Mouse (Mus musculus) embryonic facial prominence, embryonic 10.5 days (tissue): ENCODE measurements at regions not wholly inside any gene's neighbourhood (a gene's known extent, or its start where the extent isn't known, plus 50 kb on each side); places are given as distances from the start of the nearest gene placed in this dataset.

Experiments
- DNase-seq: peaks from one replicate; pipeline ENCODE4 v3.0.0-alpha.2; 2017; ENCODE audit warnings: low spot score
- H3K27ac ChIP-seq: fragments of 300-500 bp; sonication (generic); replicated peaks from 2 replicates; pipeline ENCODE4 v1.5.1; 2016; ENCODE audit warnings: mild to moderate bottlenecking
- H3K27me3 ChIP-seq: fragments of 300-500 bp; sonication (generic); replicated peaks from 2 replicates; pipeline ENCODE4 v1.6.1; 2016; ENCODE audit warnings: low read depth, mild to moderate bottlenecking; ENCODE audit not compliant: poor library complexity, severe bottlenecking
- H3K36me3 ChIP-seq: fragments of 300-500 bp; sonication (generic); replicated peaks from 2 replicates; pipeline ENCODE4 v1.6.1; 2016; ENCODE audit warnings: mild to moderate bottlenecking, moderate library complexity
- H3K4me1 ChIP-seq: fragments of 300-500 bp; sonication (generic); 2 replicates; pipeline ENCODE4 v1.6.1; 2016
- H3K4me3 ChIP-seq: fragments of 300-500 bp; sonication (generic); 2 replicates; pipeline ENCODE4 v1.5.1; 2016; ENCODE audit warnings: mild to moderate bottlenecking, moderate library complexity
- H3K9me3 ChIP-seq: fragments of 300-500 bp; sonication (generic); 2 replicates; pipeline ENCODE4 v1.6.1; 2016; ENCODE audit warnings: mild to moderate bottlenecking
- WGBS: fragments of 180-500 bp; shearing (Covaris S2); methylation state at CpG from one replicate; pipeline ENCODE4 v1.1.7; 2016; 5-methylcytosine and 5-hydroxymethylcytosine counted together

- WGBS, result 82% methylated on average over 3 of the region's 3 CpGs
- no peaks in the 10 kb centered on the region for H3K4me1 ChIP-seq
- H3K36me3 ChIP-seq, result no peaks in the 10 kb centered on the region
- H3K27me3 ChIP-seq, result no peaks in the 10 kb centered on the region
- H3K27ac ChIP-seq, result no peak overlapping the region
- no peak for DNase-seq
- H3K9me3 ChIP-seq, result no peaks in the 10 kb centered on the region
- no peak overlapping the region for H3K4me3 ChIP-seq
Observed at GRCm38 (mm10) chr5:52046704-52047103, 143.6 kb downstream of the Dhx15 start.

- H3K36me3 ChIP-seq, result no peaks in the 10 kb centered on the region
- no peak for DNase-seq
- 87% methylated on average over 3 of the region's 3 CpGs for WGBS
- no peaks in the 10 kb centered on the region for H3K9me3 ChIP-seq
- H3K4me1 ChIP-seq, result no peaks in the 10 kb centered on the region
- no peak overlapping the region for H3K4me3 ChIP-seq
- H3K27me3 ChIP-seq, result no peaks in the 10 kb centered on the region
- no peak overlapping the region for H3K27ac ChIP-seq
Observed at GRCm38 (mm10) chr5:52044101-52044500, 146.2 kb downstream of the Dhx15 start.

- H3K4me3 ChIP-seq, result no peak overlapping the region
- no peaks in the 10 kb centered on the region for H3K9me3 ChIP-seq
- no peaks in the 10 kb centered on the region for H3K36me3 ChIP-seq
- H3K27ac ChIP-seq, result no peak overlapping the region
- no peaks in the 10 kb centered on the region for H3K4me1 ChIP-seq
- WGBS, result 90% methylated on average over 3 of the region's 3 CpGs
- no peak for DNase-seq
- H3K27me3 ChIP-seq, result no peaks in the 10 kb centered on the region
Observed at GRCm38 (mm10) chr5:52041447-52041846, 148.9 kb downstream of the Dhx15 start.

- H3K9me3 ChIP-seq, result no peaks in the 10 kb centered on the region
- whole genome bisulfite sequencing, result 87% methylated on average over 24 of the region's 24 CpGs
- H3K27ac ChIP-seq, result no peak overlapping the region
- H3K4me3 ChIP-seq, result no peak overlapping the region
- no peaks in the 10 kb centered on the region for H3K27me3 ChIP-seq
- no peaks in the 10 kb centered on the region for H3K36me3 ChIP-seq
- H3K4me1 ChIP-seq, result no peaks in the 10 kb centered on the region
- no peak for DNase-seq
Observed at GRCm38 (mm10) chr5:52040427-52041312, 149.6 kb downstream of the Dhx15 start.

- Histone ChIP-seq H3K27ac (no peak overlapping the region), H3K27me3 (no peaks in the 10 kb centered on the region), H3K9me3 (no peaks in the 10 kb centered on the region), H3K4me3 (no peak overlapping the region), H3K36me3 (no peaks in the 10 kb centered on the region), H3K4me1 (no peaks in the 10 kb centered on the region)
- 89% methylated on average over 6 of the region's 6 CpGs for WGBS
- no peak for DNase-seq
Observed at GRCm38 (mm10) chr5:52035339-52035738, 155.0 kb downstream of the Dhx15 start.

GRCm38 (mm10) chr5:52027478-52027877 is 162.8 kb downstream of the Dhx15 start:
- H3K4me1 ChIP-seq, result no peaks in the 10 kb centered on the region
- H3K36me3 ChIP-seq, result no peaks in the 10 kb centered on the region
- H3K9me3 ChIP-seq, result no peaks in the 10 kb centered on the region
- H3K27me3 ChIP-seq, result no peaks in the 10 kb centered on the region
- WGBS, result 89% methylated on average over 4 of the region's 4 CpGs
- no peak overlapping the region for H3K27ac ChIP-seq
- no peak for DNase-seq
- no peak overlapping the region for H3K4me3 ChIP-seq

- no peaks in the 10 kb centered on the region for H3K36me3 ChIP-seq
Observed at GRCm38 (mm10) chr5:52026148-52026547, 164.2 kb downstream of the Dhx15 start.

GRCm38 (mm10) chr5:52023212-52023611 is 167.1 kb downstream of the Dhx15 start:
- WGBS, result 88% methylated on average over 9 of the region's 9 CpGs
- H3K27me3 ChIP-seq, result no peaks in the 10 kb centered on the region
- no peak overlapping the region for H3K4me3 ChIP-seq
- H3K36me3 ChIP-seq, result no peaks in the 10 kb centered on the region
- no peak for DNase-seq
- no peaks in the 10 kb centered on the region for H3K4me1 ChIP-seq
- no peaks in the 10 kb centered on the region for H3K9me3 ChIP-seq
- H3K27ac ChIP-seq, result no peak overlapping the region

More at GRCm38 (mm10) chr5:52026148-52026547, 164.2 kb downstream of the Dhx15 start:
- H3K4me3 ChIP-seq, result no peak overlapping the region
- H3K27ac ChIP-seq, result no peak overlapping the region
- WGBS, result 77% methylated on average over 3 of the region's 3 CpGs
- H3K9me3 ChIP-seq, result no peaks in the 10 kb centered on the region
- H3K4me1 ChIP-seq, result no peaks in the 10 kb centered on the region
- no peaks in the 10 kb centered on the region for H3K27me3 ChIP-seq
- DNase-seq, result no peak

- Histone ChIP-seq H3K36me3 (no peaks in the 10 kb centered on the region), H3K4me1 (no peaks in the 10 kb centered on the region), H3K9me3 (no peaks in the 10 kb centered on the region), H3K27ac (no peak overlapping the region), H3K4me3 (no peak overlapping the region), H3K27me3 (no peaks in the 10 kb centered on the region)
- no peak for DNase-seq
- whole genome bisulfite sequencing, result 84% methylated on average over 3 of the region's 3 CpGs
Observed at GRCm38 (mm10) chr5:52016992-52017391, 173.3 kb downstream of the Dhx15 start.

GRCm38 (mm10) chr5:52015786-52016185 is 174.5 kb downstream of the Dhx15 start:
- Histone ChIP-seq H3K4me3 (no peak overlapping the region), H3K36me3 (no peaks in the 10 kb centered on the region), H3K9me3 (no peaks in the 10 kb centered on the region), H3K27ac (no peak overlapping the region), H3K27me3 (no peaks in the 10 kb centered on the region), H3K4me1 (no peaks in the 10 kb centered on the region)
- DNase-seq, result no peak
- 43% methylated on average over 6 of the region's 6 CpGs for WGBS

GRCm38 (mm10) chr5:52010426-52010825 is 179.9 kb downstream of the Dhx15 start:
- no peak overlapping the region for H3K27ac ChIP-seq
- H3K36me3 ChIP-seq, result no peaks in the 10 kb centered on the region
- H3K4me1 ChIP-seq, result peaks cover 8% of the 10 kb centered on the region
- no peak overlapping the region for H3K4me3 ChIP-seq
- WGBS, result 90% methylated on average over 7 of the region's 7 CpGs
- no peak for DNase-seq
- no peaks in the 10 kb centered on the region for H3K9me3 ChIP-seq
- no peaks in the 10 kb centered on the region for H3K27me3 ChIP-seq

GRCm38 (mm10) chr5:52008942-52009341 is 181.4 kb downstream of the Dhx15 start:
- whole genome bisulfite sequencing, result 82% methylated on average over 3 of the region's 3 CpGs
- H3K27me3 ChIP-seq, result no peaks in the 10 kb centered on the region
- H3K36me3 ChIP-seq, result no peaks in the 10 kb centered on the region
- no peak overlapping the region for H3K27ac ChIP-seq
- H3K4me1 ChIP-seq, result peaks cover 13% of the 10 kb centered on the region
- no peaks in the 10 kb centered on the region for H3K9me3 ChIP-seq
- DNase-seq, result no peak
- H3K4me3 ChIP-seq, result no peak overlapping the region

- Histone ChIP-seq H3K9me3 (no peaks in the 10 kb centered on the region), H3K4me3 (no peak overlapping the region), H3K36me3 (no peaks in the 10 kb centered on the region), H3K27me3 (no peaks in the 10 kb centered on the region), H3K27ac (no peak overlapping the region), H3K4me1 (peaks cover 13% of the 10 kb centered on the region)
- 76% methylated on average over 3 of the region's 3 CpGs for WGBS
- no peak for DNase-seq
Observed at GRCm38 (mm10) chr5:52006843-52007242, 183.5 kb downstream of the Dhx15 start.
